Mouse (Mus musculus) neural tube, embryonic 12.5 days (tissue): ENCODE results near the gene Mxra7. TPM values are rescaled to one million over a fixed set of nuclear protein-coding genes. Genes with fewer than 3 reads are reported as not detected.

Experiments
- ATAC-seq: fragments of 200-750 bp; cut with Nextera tagmentation; 2 replicates; pipeline ENCODE4 v1.8.0; 2017; ENCODE audit warnings: low read depth, mild to moderate bottlenecking, moderate TSS enrichment, moderate library complexity; ENCODE audit not compliant: low FRiP score
- H3K27ac ChIP-seq: fragments of 300-500 bp; sonication (generic); 2 replicates; pipeline ENCODE4 v1.5.1; 2016
- H3K27me3 ChIP-seq: fragments of 300-500 bp; sonication (generic); replicated peaks from 2 replicates; pipeline ENCODE4 v1.6.1; 2016; ENCODE audit warnings: mild to moderate bottlenecking
- H3K36me3 ChIP-seq: fragments of 300-500 bp; sonication (generic); 2 replicates; pipeline ENCODE4 v1.6.1; 2016; ENCODE audit warnings: mild to moderate bottlenecking
- H3K4me1 ChIP-seq: fragments of 300-500 bp; sonication (generic); 2 replicates; pipeline ENCODE4 v1.6.1; 2016
- H3K4me2 ChIP-seq: fragments of 300-500 bp; sonication (generic); replicated peaks from 2 replicates; pipeline ENCODE4 v1.6.1; 2016; ENCODE audit warnings: mild to moderate bottlenecking
- H3K4me3 ChIP-seq: fragments of 300-500 bp; sonication (generic); 2 replicates; pipeline ENCODE4 v1.5.1; 2016
- H3K9ac ChIP-seq: fragments of 300-500 bp; sonication (generic); 2 replicates; pipeline ENCODE4 v1.6.1; 2016; ENCODE audit warnings: mild to moderate bottlenecking
- H3K9me3 ChIP-seq: fragments of 300-500 bp; sonication (generic); 2 replicates; pipeline ENCODE4 v1.6.1; 2016; ENCODE audit warnings: mild to moderate bottlenecking
- WGBS: fragments of 180-500 bp; shearing (Covaris S2); methylation state at CpG from one replicate; pipeline ENCODE4 v1.1.7; 2016; 5-methylcytosine and 5-hydroxymethylcytosine counted together
- polyA plus RNA-seq: library from polyadenylated mRNA; unstranded; fragments of >200 nt; fragmentation: Nextera tagmentation; extraction: Ambion mirVana; gene quantifications from 2 replicates; pipeline ENCODE4 v1.2.1, GENCODE M21; 2016

Mxra7 gene
- 91.2 and 110 TPM in 2 replicates for polyA plus RNA-seq

DNA sequence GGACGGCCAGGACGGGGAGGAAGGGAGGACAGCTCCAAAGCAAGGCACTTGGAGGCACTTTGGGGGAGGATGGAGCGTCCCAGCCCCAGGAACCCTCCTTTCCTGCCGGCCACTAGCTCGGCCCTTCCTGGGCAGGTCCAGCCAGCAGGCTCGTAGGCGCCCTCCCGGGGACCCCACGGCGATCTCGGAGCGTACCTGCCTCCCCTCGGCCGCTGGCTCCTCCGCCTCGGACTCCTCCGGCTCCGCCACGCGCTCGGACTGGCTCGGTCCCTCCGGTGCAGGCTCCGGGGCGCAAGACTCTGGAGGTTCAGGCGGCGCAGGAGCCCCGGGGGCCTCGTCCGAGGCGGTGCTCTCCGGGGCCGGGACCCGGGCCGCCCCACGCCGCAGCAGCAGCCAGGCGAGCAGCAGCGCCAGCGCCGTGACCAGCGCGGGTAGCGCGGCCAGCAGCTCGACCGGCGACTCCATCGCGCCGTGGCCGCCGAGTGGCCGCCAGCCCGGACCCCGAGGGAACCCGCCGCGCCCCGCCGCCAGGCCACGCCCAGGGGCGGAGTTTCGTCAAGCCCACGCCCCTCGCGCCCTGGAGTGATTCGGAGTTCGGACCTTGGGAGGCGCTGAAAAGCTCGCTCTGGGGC is at the start of gene Mxra7:
Gene Mxra7 (minus strand): TSS at position 513 of the 632 bp plus-strand sequence.
- under 1% methylated on average over 71 of the region's 71 CpGs for WGBS
- Histone ChIP-seq H3K27ac (peak within 1 kb of the TSS; percentile 65), H3K4me1 (peaks cover 28% of the 10 kb centered on the region), H3K36me3 (peaks cover 7% of the 10 kb centered on the region; the same call in 1 of the 2 replicates), H3K9ac (peak within 1 kb of the TSS; percentile 93), H3K9me3 (no peaks in the 10 kb centered on the region), H3K4me2 (peak within 1 kb of the TSS; percentile 89), H3K27me3 (no peaks in the 10 kb centered on the region), H3K4me3 (peak within 1 kb of the TSS; percentile 82)
- peak; percentile 37; the same call in 1 of the 2 replicates for ATAC-seq

DNA sequence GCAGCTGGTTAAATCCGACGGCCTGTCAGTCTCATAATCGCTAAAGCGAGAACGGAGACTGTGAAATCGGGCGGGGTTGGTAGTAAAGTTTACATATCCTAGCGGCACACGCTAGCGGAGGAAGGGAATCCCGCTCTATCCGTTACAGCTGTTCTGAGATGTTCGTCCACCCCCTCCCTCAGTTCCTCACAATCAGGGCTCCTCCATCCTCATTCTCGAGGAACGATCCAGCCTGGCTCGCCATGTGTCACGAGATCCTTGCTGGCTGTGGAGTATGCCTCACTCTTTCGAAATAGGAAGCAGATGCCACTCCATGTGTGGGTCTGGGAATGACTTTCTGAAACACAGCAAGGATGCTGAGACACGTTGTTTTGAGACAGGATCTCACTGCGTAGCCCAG is 46.1 kb upstream of the Mxra7 start:
- WGBS: 93% methylated on average over 20 of the region's 20 CpGs

DNA sequence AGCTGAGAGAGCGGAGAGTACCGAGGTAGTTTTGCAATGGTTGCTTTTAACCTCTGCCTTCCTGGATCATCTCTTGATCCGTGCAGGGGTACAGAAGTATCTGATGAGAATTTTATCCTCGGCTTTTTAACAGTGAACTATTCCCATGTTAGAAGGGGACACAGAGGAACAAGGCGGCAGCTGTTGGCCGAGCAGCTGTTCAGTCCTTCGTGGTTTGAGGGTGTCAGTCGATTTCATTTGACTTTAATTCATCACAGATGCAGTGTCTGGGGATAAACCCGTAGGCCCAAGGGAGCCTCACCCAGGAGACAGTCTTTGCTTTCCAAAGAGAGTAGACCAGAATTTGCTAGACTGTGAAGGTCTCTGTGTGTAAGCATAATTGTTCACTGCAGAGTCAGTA is 43.7 kb upstream of the Mxra7 start:
- no peak for ATAC-seq
- Histone ChIP-seq H3K4me2 (no peak overlapping the region), H3K4me3 (no peak overlapping the region), H3K9me3 (no peaks in the 10 kb centered on the region), H3K27me3 (no peaks in the 10 kb centered on the region), H3K27ac (no peak overlapping the region), H3K36me3 (peaks cover 61% of the 10 kb centered on the region), H3K9ac (no peak overlapping the region), H3K4me1 (no peaks in the 10 kb centered on the region)
- 91% methylated on average over 9 of the region's 9 CpGs for WGBS

More for the DNA sequence above, 46.1 kb upstream of the Mxra7 start:
- H3K4me2 ChIP-seq: no peak overlapping the region
- no peak overlapping the region for H3K4me3 ChIP-seq
- H3K27me3 ChIP-seq: no peaks in the 10 kb centered on the region
- no peaks in the 10 kb centered on the region for H3K9me3 ChIP-seq
- no peaks in the 10 kb centered on the region for H3K4me1 ChIP-seq
- ATAC-seq: no peak
- no peak overlapping the region for H3K27ac ChIP-seq
- no peak overlapping the region for H3K9ac ChIP-seq
- H3K36me3 ChIP-seq: peaks cover 43% of the 10 kb centered on the region

DNA sequence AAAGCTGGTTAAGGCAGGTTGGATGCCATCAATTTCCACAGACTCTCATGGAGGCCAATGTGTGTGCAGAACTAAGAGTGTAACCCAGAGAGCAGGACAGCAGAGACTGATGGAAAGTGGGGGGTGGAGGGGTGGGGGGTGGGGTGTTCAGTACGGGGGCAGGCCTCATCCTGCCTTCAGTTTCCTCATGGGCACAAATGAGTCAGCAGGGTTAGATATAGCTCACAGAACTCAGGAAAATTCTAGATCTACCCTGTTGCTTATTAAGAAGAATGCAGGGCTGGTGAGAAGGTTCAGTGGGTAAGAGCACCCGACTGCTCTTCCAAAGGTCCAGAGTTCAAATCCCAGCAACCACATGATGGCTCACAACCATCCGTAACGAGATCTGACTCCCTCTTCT is 41.8 kb upstream of the Mxra7 start:
- no peak overlapping the region for H3K9ac ChIP-seq
- no peaks in the 10 kb centered on the region for H3K9me3 ChIP-seq
- H3K27me3 ChIP-seq: no peaks in the 10 kb centered on the region
- no peaks in the 10 kb centered on the region for H3K4me1 ChIP-seq
- no peak overlapping the region for H3K27ac ChIP-seq
- ATAC-seq: no peak
- no peak overlapping the region for H3K4me3 ChIP-seq
- H3K36me3 ChIP-seq: peaks cover 78% of the 10 kb centered on the region
- 91% methylated on average over 4 of the region's 4 CpGs for WGBS
- H3K4me2 ChIP-seq: no peak overlapping the region

GRCm38 (mm10) chr11:116869223-116869622 is 41.4 kb upstream of the Mxra7 start:
- no peak overlapping the region for H3K4me2 ChIP-seq
- no peaks in the 10 kb centered on the region for H3K9me3 ChIP-seq
- H3K27me3 ChIP-seq: no peaks in the 10 kb centered on the region
- peaks cover 78% of the 10 kb centered on the region for H3K36me3 ChIP-seq
- H3K4me1 ChIP-seq: no peaks in the 10 kb centered on the region
- H3K9ac ChIP-seq: no peak overlapping the region
- WGBS: 93% methylated on average over 8 of the region's 8 CpGs
- no peak overlapping the region for H3K4me3 ChIP-seq
- no peak overlapping the region for H3K27ac ChIP-seq
- no peak for ATAC-seq

GRCm38 (mm10) chr11:116868129-116868528 is 40.3 kb upstream of the Mxra7 start:
- H3K36me3 ChIP-seq: peaks cover 77% of the 10 kb centered on the region
- no peak overlapping the region for H3K9ac ChIP-seq
- H3K27ac ChIP-seq: no peak overlapping the region
- H3K4me2 ChIP-seq: no peak overlapping the region
- ATAC-seq: no peak
- H3K27me3 ChIP-seq: no peaks in the 10 kb centered on the region
- WGBS: 79% methylated on average over 3 of the region's 3 CpGs
- no peaks in the 10 kb centered on the region for H3K9me3 ChIP-seq
- no peak overlapping the region for H3K4me3 ChIP-seq
- H3K4me1 ChIP-seq: no peaks in the 10 kb centered on the region

GRCm38 (mm10) chr11:116865945-116866585 is 38.2 kb upstream of the Mxra7 start:
- Histone ChIP-seq H3K27ac (no peak overlapping the region), H3K27me3 (no peaks in the 10 kb centered on the region), H3K4me1 (no peaks in the 10 kb centered on the region), H3K9me3 (no peaks in the 10 kb centered on the region), H3K36me3 (peaks cover 82% of the 10 kb centered on the region), H3K4me3 (no peak overlapping the region), H3K4me2 (no peak overlapping the region), H3K9ac (no peak overlapping the region)
- no peak for ATAC-seq
- 79% methylated on average over 12 of the region's 12 CpGs for WGBS

- no peak for ATAC-seq
- no peak overlapping the region for H3K9ac ChIP-seq
- H3K4me3 ChIP-seq: no peak overlapping the region
- H3K4me1 ChIP-seq: no peaks in the 10 kb centered on the region
- 87% methylated on average over 10 of the region's 10 CpGs for WGBS
- no peaks in the 10 kb centered on the region for H3K9me3 ChIP-seq
- no peak overlapping the region for H3K4me2 ChIP-seq
- H3K27ac ChIP-seq: no peak overlapping the region
- H3K36me3 ChIP-seq: peaks cover 90% of the 10 kb centered on the region
- H3K27me3 ChIP-seq: no peaks in the 10 kb centered on the region
Observed at GRCm38 (mm10) chr11:116864444-116864843, 36.6 kb upstream of the Mxra7 start.

GRCm38 (mm10) chr11:116857183-116857850 is 29.5 kb upstream of the Mxra7 start:
- 0 out of 2 replicates have a peak overlapping the region, but pooled peaks have one; percentile 0 for H3K9ac ChIP-seq
- H3K36me3 ChIP-seq: peaks cover 32% of the 10 kb centered on the region
- H3K9me3 ChIP-seq: no peaks in the 10 kb centered on the region
- H3K4me2 ChIP-seq: no peak overlapping the region
- H3K27ac ChIP-seq: no peak overlapping the region
- no peak for ATAC-seq
- no peak overlapping the region for H3K4me3 ChIP-seq
- H3K4me1 ChIP-seq: peaks cover 16% of the 10 kb centered on the region; the same call in 1 of the 2 replicates
- 85% methylated on average over 12 of the region's 12 CpGs for WGBS
- no peaks in the 10 kb centered on the region for H3K27me3 ChIP-seq

DNA sequence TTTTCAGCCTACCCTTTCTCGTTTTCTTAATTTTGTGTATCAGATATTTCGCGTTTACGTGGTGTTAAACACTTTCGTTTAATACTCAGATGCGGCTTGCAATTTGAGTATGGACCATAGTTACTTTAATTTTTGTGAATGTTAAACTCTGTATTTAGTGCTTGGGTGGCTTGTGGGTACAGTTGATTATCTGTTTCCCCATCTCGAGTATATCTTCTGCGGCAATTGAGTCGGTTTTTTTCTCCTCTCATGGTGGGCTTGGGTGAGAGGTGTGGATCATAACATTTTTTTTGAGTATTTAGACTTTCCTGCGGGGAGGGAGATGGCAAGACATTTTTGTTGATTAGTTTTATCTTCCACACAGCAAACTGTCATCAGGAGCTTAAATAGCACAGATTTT is 26.4 kb upstream of the Mxra7 start:
- H3K9ac ChIP-seq: peak overlapping the region; percentile 98
- WGBS: 45% methylated on average over 10 of the region's 10 CpGs
- H3K27me3 ChIP-seq: no peaks in the 10 kb centered on the region
- H3K4me1 ChIP-seq: peaks cover 25% of the 10 kb centered on the region
- peak overlapping the region; percentile 98 for H3K4me3 ChIP-seq
- ATAC-seq: no peak
- peak overlapping the region; percentile 61 for H3K4me2 ChIP-seq
- H3K36me3 ChIP-seq: peaks cover 12% of the 10 kb centered on the region
- no peak overlapping the region for H3K27ac ChIP-seq
- H3K9me3 ChIP-seq: no peaks in the 10 kb centered on the region

DNA sequence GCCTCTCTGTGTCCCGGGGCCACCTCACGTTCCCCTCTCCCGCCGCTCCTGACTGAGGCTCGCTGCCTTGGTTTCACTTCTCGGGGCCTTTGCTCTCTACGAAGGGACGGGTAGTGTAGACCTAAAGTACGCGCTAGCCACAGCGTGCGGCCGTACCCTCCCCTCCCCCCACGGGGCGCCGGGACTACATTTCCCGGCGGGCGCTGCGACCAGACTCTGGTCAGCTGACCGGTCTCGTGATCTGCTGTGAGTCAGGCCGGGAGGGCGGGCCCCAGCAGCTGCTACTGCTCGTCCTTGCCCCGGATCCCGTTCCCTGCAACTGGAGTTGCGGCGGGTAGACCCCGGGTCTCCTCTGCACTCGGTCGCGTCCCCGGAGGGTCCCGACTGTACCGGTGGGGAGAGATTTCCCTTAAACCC is 25.7 kb upstream of the Mxra7 start:
- H3K27me3 ChIP-seq: no peaks in the 10 kb centered on the region
- peak overlapping the region; percentile 98 for H3K9ac ChIP-seq
- H3K36me3 ChIP-seq: peaks cover 15% of the 10 kb centered on the region
- peak overlapping the region; percentile 98 for H3K4me3 ChIP-seq
- H3K4me2 ChIP-seq: peak overlapping the region; percentile 61
- peak overlapping the region; percentile 93 for H3K27ac ChIP-seq
- H3K4me1 ChIP-seq: peaks cover 25% of the 10 kb centered on the region
- peak; percentile 93 for ATAC-seq
- WGBS: under 1% methylated on average over 36 of the region's 36 CpGs
- H3K9me3 ChIP-seq: no peaks in the 10 kb centered on the region

- H3K9ac ChIP-seq: peak within 1 kb of the TSS; percentile 98
- H3K4me1 ChIP-seq: peaks cover 25% of the 10 kb centered on the region
- peaks cover 18% of the 10 kb centered on the region for H3K36me3 ChIP-seq
- peak within 1 kb of the TSS; percentile 98 for H3K4me3 ChIP-seq
- H3K4me2 ChIP-seq: peak within 1 kb of the TSS; percentile 61
- peak within 1 kb of the TSS; percentile 93 for H3K27ac ChIP-seq
- peak; percentile 87 for ATAC-seq
- under 1% methylated on average over 72 of the region's 74 CpGs for WGBS
- H3K27me3 ChIP-seq: no peaks in the 10 kb centered on the region
- H3K9me3 ChIP-seq: no peaks in the 10 kb centered on the region
Observed at GRCm38 (mm10) chr11:116852891-116853511, 25.2 kb upstream of the Mxra7 start, which contains the start of gene Srsf2. TSS of gene Srsf2 (minus strand) at chr11:116853094.
